Mouse (Mus musculus) forebrain, embryonic 16.5 days (tissue): ENCODE results near the gene Hist2h2ac. TPM values are rescaled to one million over a fixed set of nuclear protein-coding genes. Genes with fewer than 3 reads are reported as not detected.
A peak's percentile ranks its signal among the peaks of the same experiment; 100 is the strongest.

ENCODE experiments used
- ATAC-seq: fragments of 200-750 bp; cut with Nextera tagmentation; 2 replicates; pipeline ENCODE4 v1.8.0; 2017; ENCODE audit warnings: mild to moderate bottlenecking, moderate library complexity
- H3K27ac ChIP-seq: fragments of 300-500 bp; sonication (generic); 2 replicates; pipeline ENCODE4 v1.5.1; 2014; ENCODE audit warnings: low read length, control low read depth
- H3K27me3 ChIP-seq: fragments of 300-500 bp; sonication (generic); replicated peaks from 2 replicates; pipeline ENCODE4 v1.6.1; 2014; ENCODE audit warnings: low read length; ENCODE audit not compliant: control insufficient read depth, insufficient read depth
- H3K36me3 ChIP-seq: fragments of 300-500 bp; sonication (generic); 2 replicates; pipeline ENCODE4 v1.6.1; 2014; ENCODE audit not compliant: control insufficient read depth, insufficient read depth
- H3K4me1 ChIP-seq: fragments of 300-500 bp; sonication (generic); replicated peaks from 2 replicates; pipeline ENCODE4 v1.6.1; 2014; ENCODE audit warnings: low read length; ENCODE audit not compliant: control insufficient read depth, insufficient read depth
- H3K4me2 ChIP-seq: fragments of 300-500 bp; sonication (generic); 2 replicates; pipeline ENCODE4 v1.6.1; 2014; ENCODE audit warnings: mild to moderate bottlenecking, low read length, control low read depth
- H3K4me3 ChIP-seq: fragments of 300-500 bp; sonication (generic); replicated peaks from 2 replicates; pipeline ENCODE4 v1.5.1; 2014; ENCODE audit warnings: mild to moderate bottlenecking, low read length, control low read depth
- H3K9ac ChIP-seq: fragments of 300-500 bp; sonication (generic); replicated peaks from 2 replicates; pipeline ENCODE4 v1.6.1; 2014; ENCODE audit warnings: low read depth, low read length, control low read depth
- H3K9me3 ChIP-seq: fragments of 300-500 bp; sonication (generic); 2 replicates; pipeline ENCODE4 v1.6.1; 2016; ENCODE audit warnings: low read length; ENCODE audit not compliant: control insufficient read depth
- WGBS: fragments of 180-500 bp; shearing (Covaris S2); extraction: QIAGEN DNeasy Blood & Tissue Kit; methylation state at CpG from one replicate; pipeline ENCODE4 v1.1.7; 2014; 5-methylcytosine and 5-hydroxymethylcytosine counted together
- polyA plus RNA-seq: library from polyadenylated mRNA; unstranded; fragments of >200 nt; fragmentation: Nextera tagmentation; extraction: Ambion mirVana; gene quantifications from 2 replicates; pipeline ENCODE4 v1.2.1, GENCODE M21; 2015

Hist2h2ac gene
- polyA plus RNA-seq, 1 experiment from 2014 or later: 2.1 TPM

DNA sequence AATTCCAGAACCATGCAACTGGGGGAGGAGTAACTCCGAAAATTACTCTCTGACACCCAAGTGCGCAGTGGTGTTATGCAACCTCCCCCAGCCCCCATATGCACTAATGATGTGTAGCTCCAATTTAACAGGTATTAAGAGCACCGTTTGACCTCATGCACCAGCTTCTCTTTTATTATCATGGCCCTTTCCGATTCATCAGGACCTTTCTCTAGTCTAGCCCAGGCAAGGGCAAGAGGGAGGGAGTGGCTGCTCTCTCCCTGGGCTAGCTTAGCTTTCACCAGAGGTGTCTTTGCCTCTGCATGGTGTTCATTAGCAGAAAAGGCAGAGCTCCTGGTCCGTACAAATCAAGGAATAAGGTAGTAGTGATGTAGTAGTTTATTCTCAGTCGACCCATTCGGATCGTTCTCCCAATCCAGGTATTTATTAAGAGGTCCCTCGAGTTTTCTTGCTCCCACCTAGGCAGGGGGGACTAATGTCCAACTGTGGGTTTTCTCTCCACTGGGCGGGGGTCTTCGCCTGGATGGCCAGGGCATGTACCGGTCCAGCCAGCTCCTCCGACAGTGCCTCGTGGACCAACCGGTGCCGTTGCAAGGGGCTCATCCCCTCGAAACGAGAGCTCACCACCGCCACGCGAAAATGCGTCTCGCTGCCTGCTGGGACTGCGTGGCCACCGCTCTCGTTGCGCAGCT is 24.1 kb downstream of the Hist2h2ac start:
- WGBS: 20% methylated on average over 27 of the region's 27 CpGs
- peaks cover 11% of the 10 kb centered on the region for H3K4me1 ChIP-seq
- no peak for ATAC-seq
- peak overlapping the region; percentile 91 for H3K9ac ChIP-seq
- H3K4me2 ChIP-seq: peak overlapping the region; percentile 95
- H3K27ac ChIP-seq: peak overlapping the region; percentile 98
- H3K27me3 ChIP-seq: no peaks in the 10 kb centered on the region
- peaks cover 6% of the 10 kb centered on the region; the same call in 1 of the 2 replicates for H3K36me3 ChIP-seq
- peak overlapping the region; percentile 75 for H3K4me3 ChIP-seq
- H3K9me3 ChIP-seq: no peaks in the 10 kb centered on the region

DNA sequence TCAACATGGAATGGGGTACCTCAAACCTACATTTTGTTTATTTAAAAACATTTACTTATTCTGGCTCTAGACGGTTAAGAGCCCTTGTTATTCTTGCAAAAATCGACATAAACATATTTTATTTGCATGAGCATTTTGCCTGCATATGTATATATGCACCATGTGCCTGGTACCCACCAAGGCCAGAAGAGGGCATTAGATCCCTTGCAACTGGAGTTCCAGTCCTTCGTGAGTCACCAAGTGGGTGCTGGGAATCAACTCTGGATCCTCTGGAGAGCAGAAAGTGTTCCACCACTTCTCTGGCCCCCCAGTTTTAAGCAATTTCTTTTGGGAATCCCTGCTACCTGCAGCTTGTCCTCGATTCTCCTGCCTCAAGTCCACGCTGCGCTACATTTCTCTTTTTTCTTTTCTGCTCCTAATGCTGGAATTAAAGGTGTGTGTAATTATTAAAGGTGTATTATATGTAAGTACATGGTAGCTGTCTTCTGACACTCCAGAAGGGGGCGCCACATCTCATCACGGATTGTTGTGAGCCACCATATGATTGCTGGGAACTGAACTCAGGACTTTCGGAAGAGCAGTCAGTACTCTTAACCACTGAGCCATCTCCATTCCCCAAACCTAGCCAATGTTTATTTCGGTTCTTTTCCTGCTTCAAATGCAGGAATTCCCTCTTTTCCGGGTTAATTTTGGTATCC is 24.9 kb downstream of the Hist2h2ac start:
- WGBS: 95% methylated on average over 11 of the region's 11 CpGs
- H3K27me3 ChIP-seq: no peaks in the 10 kb centered on the region
- no peak for ATAC-seq
- H3K36me3 ChIP-seq: peaks cover 6% of the 10 kb centered on the region; the same call in 1 of the 2 replicates
- H3K4me2 ChIP-seq: no peak overlapping the region
- H3K4me3 ChIP-seq: no peak overlapping the region
- H3K27ac ChIP-seq: no peak overlapping the region
- H3K4me1 ChIP-seq: peaks cover 11% of the 10 kb centered on the region
- no peak overlapping the region for H3K9ac ChIP-seq
- H3K9me3 ChIP-seq: no peaks in the 10 kb centered on the region

- Histone ChIP-seq H3K36me3 (peaks cover 10% of the 10 kb centered on the region), H3K4me3 (no peak overlapping the region), H3K4me2 (no peak overlapping the region), H3K9me3 (no peaks in the 10 kb centered on the region), H3K27ac (no peak overlapping the region), H3K27me3 (no peaks in the 10 kb centered on the region), H3K9ac (no peak overlapping the region), H3K4me1 (peaks cover 11% of the 10 kb centered on the region)
- WGBS: 91% methylated on average over 10 of the region's 10 CpGs
- ATAC-seq: no peak
Measured at GRCm38 (mm10) chr3:96194966-96195365, 25.7 kb downstream of the Hist2h2ac start.

DNA sequence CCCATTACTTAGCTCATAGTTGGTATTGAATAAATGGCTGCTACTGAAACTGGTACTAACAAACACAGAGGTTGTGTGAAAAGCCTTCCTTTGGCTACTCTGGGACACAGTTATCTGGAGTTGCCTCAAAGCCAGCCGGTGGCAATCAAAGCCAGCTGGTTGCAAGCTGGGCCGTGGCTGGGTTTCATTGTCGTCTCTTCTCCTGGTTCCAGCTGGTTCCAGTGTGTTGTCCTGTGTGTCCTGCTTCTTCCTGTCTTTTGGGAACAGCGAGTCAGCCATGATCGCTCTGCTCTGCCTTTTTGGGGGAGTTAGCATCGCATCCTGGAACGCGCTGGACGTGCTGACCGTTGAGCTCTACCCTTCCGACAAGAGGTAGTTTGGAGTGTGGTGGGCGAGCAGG is 27.7 kb downstream of the Hist2h2ac start:
- WGBS: 68% methylated on average over 12 of the region's 12 CpGs

GRCm38 (mm10) chr3:96182382-96182776 is 38.3 kb downstream of the Hist2h2ac start:
- 0 out of 2 replicates have a peak overlapping the region, but pooled peaks have one; percentile 9 for H3K27ac ChIP-seq
- peak overlapping the region; percentile 59 for H3K4me3 ChIP-seq
- peak overlapping the region; percentile 56 for H3K4me2 ChIP-seq
- peak overlapping the region; percentile 82 for H3K9ac ChIP-seq
- H3K4me1 ChIP-seq: peaks cover 16% of the 10 kb centered on the region
- H3K27me3 ChIP-seq: no peaks in the 10 kb centered on the region
- peaks cover 5% of the 10 kb centered on the region; the same call in 1 of the 2 replicates for H3K36me3 ChIP-seq
- no peaks in the 10 kb centered on the region for H3K9me3 ChIP-seq
- WGBS: 34% methylated on average over 4 of the region's 4 CpGs
- ATAC-seq: no peak

More for the DNA sequence above, 27.7 kb downstream of the Hist2h2ac start:
- no peak overlapping the region for H3K9ac ChIP-seq
- H3K27me3 ChIP-seq: no peaks in the 10 kb centered on the region
- peaks cover 16% of the 10 kb centered on the region for H3K36me3 ChIP-seq
- H3K4me3 ChIP-seq: no peak overlapping the region
- ATAC-seq: no peak
- peaks cover 9% of the 10 kb centered on the region for H3K4me1 ChIP-seq
- H3K27ac ChIP-seq: no peak overlapping the region
- H3K4me2 ChIP-seq: no peak overlapping the region
- no peaks in the 10 kb centered on the region for H3K9me3 ChIP-seq

DNA sequence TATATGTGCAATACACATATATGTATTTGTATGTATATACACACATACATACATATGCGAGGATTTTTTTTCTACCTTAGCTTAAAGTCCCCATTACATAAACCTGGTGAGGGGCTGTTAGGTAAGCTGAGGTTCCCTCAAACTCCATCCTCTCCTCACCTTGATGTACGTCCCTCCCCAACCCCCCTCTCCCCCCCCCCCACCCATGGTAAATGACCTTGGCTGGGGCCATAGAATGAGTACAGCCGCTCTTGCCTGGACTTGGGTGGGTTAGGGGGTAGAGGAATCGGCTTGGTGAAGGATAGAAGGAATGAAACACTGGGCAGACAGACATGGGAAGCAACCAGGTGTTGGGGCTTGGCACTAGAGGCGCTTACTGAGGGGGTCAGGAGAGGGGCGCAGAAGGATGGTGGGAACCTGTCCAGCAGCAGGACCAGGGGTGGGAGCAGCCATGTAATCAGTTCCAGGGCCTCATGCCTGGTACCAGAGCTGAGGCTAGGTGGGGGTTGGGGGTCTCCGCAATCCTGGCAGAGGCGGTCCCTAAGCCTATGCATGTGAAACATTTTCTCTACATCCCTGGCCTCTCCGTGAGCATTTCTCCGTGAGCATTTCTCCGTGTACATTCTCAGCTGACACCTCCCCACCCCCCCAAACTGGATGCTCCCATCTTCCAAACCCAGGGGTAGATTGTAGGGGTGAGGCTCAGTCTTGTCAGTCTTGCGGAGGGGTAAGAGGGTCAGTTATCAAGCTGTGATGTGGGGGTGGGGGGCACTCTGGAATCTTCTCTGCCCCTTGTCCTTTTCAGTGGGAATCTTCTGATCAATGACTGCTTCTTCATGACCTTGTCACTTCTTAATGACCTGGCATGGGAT is 38.9 kb downstream of the Hist2h2ac start:
- Histone ChIP-seq H3K27ac (peak overlapping the region; percentile 36; the same call in 1 of the 2 replicates), H3K4me3 (peak overlapping the region; percentile 59), H3K36me3 (peaks cover 5% of the 10 kb centered on the region; the same call in 1 of the 2 replicates), H3K4me2 (peak overlapping the region; percentile 56), H3K4me1 (peaks cover 16% of the 10 kb centered on the region), H3K9ac (peak overlapping the region; percentile 82), H3K9me3 (no peaks in the 10 kb centered on the region), H3K27me3 (no peaks in the 10 kb centered on the region)
- peak; percentile 46 for ATAC-seq
- WGBS: 36% methylated on average over 12 of the region's 12 CpGs

DNA sequence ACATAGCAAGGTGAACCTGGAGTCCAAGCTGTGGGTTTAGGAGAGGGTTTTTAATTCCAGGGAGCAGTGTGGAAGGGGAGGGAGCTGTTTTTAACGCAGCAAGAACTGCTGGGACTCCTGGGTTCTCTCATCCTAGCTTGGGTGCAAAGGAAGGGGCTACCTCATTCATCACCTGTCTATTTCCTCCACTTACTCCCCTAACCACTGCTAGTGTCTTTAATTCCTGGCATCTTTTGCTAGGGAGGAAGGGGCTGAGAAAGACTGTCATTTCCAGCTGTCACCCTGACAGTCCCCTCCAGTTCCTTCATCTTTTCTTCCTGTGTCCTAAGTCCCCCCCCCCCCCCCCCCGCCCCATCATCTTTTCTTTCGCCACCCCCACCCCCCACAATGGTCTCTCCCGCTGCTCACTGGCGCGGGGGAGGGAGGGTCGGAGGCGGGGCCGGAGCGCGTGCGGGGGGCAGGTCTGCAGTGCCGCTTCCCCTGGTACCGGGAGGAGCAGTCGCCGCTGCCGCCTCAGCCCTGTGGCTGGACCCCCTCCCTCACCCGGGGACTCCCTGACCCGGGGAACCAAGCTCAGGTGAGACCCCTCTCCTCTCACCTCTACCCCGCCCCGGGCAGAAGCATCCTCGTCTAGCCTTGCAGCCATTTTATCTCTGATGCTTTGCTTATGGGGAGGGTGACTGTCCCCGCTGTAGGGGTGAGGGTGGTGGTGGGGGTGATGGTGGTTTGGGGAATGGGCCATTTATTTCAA is 39.8 kb downstream of the Hist2h2ac start, which contains the start of gene Sv2a:
Gene Sv2a (plus strand): TSS at position 425 of the 751 bp plus-strand sequence.
- H3K27ac ChIP-seq: peak within 1 kb of the TSS; percentile 49
- H3K9me3 ChIP-seq: no peaks in the 10 kb centered on the region
- WGBS: 2% methylated on average over 18 of the region's 23 CpGs
- no peaks in the 10 kb centered on the region for H3K27me3 ChIP-seq
- peak within 1 kb of the TSS; percentile 56 for H3K4me2 ChIP-seq
- peaks cover 5% of the 10 kb centered on the region; the same call in 1 of the 2 replicates for H3K36me3 ChIP-seq
- peak within 1 kb of the TSS; percentile 82 for H3K9ac ChIP-seq
- H3K4me3 ChIP-seq: peak within 1 kb of the TSS; percentile 59
- H3K4me1 ChIP-seq: peaks cover 16% of the 10 kb centered on the region
- peak; percentile 70 for ATAC-seq

DNA sequence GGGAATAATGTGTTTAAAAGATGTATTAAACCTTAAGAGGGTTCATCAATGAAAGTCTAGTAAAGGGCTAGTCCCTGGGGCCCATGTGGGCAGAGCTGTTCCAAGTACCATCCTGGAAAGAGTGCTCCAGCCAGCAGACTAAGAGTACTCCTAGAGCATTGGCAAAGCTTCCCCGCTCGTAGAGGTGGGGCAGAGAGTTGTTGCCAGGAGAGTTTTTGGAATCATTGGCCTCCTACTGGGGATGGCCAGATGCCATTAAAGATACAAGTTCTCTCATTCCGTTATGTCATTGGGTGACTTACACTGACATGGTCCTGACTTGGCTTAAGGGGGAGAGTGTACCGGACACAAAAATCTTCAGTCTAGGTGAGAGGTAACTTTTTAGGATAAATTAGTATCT is 41.1 kb downstream of the Hist2h2ac start:
- Histone ChIP-seq H3K4me1 (peaks cover 18% of the 10 kb centered on the region), H3K4me3 (no peak overlapping the region), H3K4me2 (no peak overlapping the region), H3K9ac (no peak overlapping the region), H3K27me3 (no peaks in the 10 kb centered on the region), H3K36me3 (peaks cover 8% of the 10 kb centered on the region), H3K9me3 (no peaks in the 10 kb centered on the region), H3K27ac (no peak overlapping the region)
- no peak for ATAC-seq
- 58% methylated on average over 4 of the region's 4 CpGs for WGBS
